Mouse (Mus musculus) brain, embryonic 14.5 days (tissue): ENCODE results near the gene Zfp709. TPM values are rescaled to one million over a fixed set of nuclear protein-coding genes. Genes with fewer than 3 reads are reported as not detected.

Source experiments
- DNase-seq: peaks from one replicate; pipeline ENCODE4 v3.0.0-alpha.2; 2011; ENCODE audit warnings: low read depth
- CTCF ChIP-seq: fragments of 200-500 bp; IDR thresholded peaks from 2 replicates; pipeline ENCODE4 v1.5.1; 2012; ENCODE audit warnings: inconsistent platforms, mild to moderate bottlenecking, moderate library complexity, borderline replicate concordance; ENCODE audit not compliant: insufficient read depth, insufficient read length; ENCODE audit errors: extremely low read depth
- POLR2A ChIP-seq: fragments of 200-500 bp; IDR thresholded peaks from 2 replicates; pipeline ENCODE4 v1.6.1; 2012; ENCODE audit warnings: mild to moderate bottlenecking, inconsistent platforms, borderline replicate concordance; ENCODE audit not compliant: poor library complexity, insufficient read depth, insufficient read length, severe bottlenecking; ENCODE audit errors: extremely low read depth
- polyA plus RNA-seq: library from polyadenylated mRNA; depleted of rRNA; stranded (reverse); fragments of >200 nt; gene quantifications from 2 replicates; pipeline ENCODE4 v1.2.3, GENCODE M21; 2012; rRNA removed

The Zfp709 gene
- polyA plus RNA-seq, 1 experiment, result 3.7 TPM

GRCm38 (mm10) chr8:71941776-71942175, 60.0 kb downstream of the Zfp709 start:
- no peak for DNase-seq
- TF ChIP-seq CTCF, result no peak
- no peak for TF ChIP-seq POLR2A

Other genes with a start within 250 kb of the Zfp709 start
- 84.9 and 86.4 TPM in 2 replicates for gene Unc13a, start 210.3 kb upstream of the Zfp709 start, polyA plus RNA-seq
- 3.7 and 5.1 TPM in 2 replicates for gene Jak3, start 205.7 kb upstream of the Zfp709 start, polyA plus RNA-seq
- gene Insl3, start 192.8 kb upstream of the Zfp709 start, polyA plus RNA-seq, result 0.60 and 1.1 TPM in 2 replicates
- gene B3gnt3, start 180.2 kb upstream of the Zfp709 start, polyA plus RNA-seq, result 0.45 and 0.46 TPM in 2 replicates
- gene Fcho1, start 156.3 kb upstream of the Zfp709 start, polyA plus RNA-seq, result 146 and 203 TPM in 2 replicates
- 9.0 and 13.1 TPM in 2 replicates for gene Zfp882, start 26.6 kb downstream of the Zfp709 start, polyA plus RNA-seq
- 18.2 and 20.9 TPM in 2 replicates for gene Zfp617, start 26.6 kb downstream of the Zfp709 start, polyA plus RNA-seq
- gene Zfp961, start 69.0 kb downstream of the Zfp709 start, polyA plus RNA-seq, result 22.0 and 22.3 TPM in 2 replicates
- gene Cyp4f18, start 127.6 kb downstream of the Zfp709 start, polyA plus RNA-seq, result 0.08 and 0.18 TPM in 2 replicates
- gene Olfr372, start 159.2 kb downstream of the Zfp709 start, polyA plus RNA-seq, result not detected in 2 replicates
- gene Olfr373, start 201.2 kb downstream of the Zfp709 start, polyA plus RNA-seq, result not detected in 2 replicates
- gene Olfr374, start 225.0 kb downstream of the Zfp709 start, polyA plus RNA-seq, result not detected in 2 replicates